Mouse (Mus musculus): ENCODE data around the gene Agfg1. TPM values are rescaled to one million over a fixed set of nuclear protein-coding genes. Genes with fewer than 3 reads are reported as not detected.
"Not testable (repeated sequence)": the region's sequence is repeated elsewhere in the genome, so short reads cannot be mapped to it uniquely, and the experiment has no call there.

Agfg1 gene
- total RNA-seq, 2 experiments from 2014 or later: 27.0 to 29.4 TPM

DNA sequence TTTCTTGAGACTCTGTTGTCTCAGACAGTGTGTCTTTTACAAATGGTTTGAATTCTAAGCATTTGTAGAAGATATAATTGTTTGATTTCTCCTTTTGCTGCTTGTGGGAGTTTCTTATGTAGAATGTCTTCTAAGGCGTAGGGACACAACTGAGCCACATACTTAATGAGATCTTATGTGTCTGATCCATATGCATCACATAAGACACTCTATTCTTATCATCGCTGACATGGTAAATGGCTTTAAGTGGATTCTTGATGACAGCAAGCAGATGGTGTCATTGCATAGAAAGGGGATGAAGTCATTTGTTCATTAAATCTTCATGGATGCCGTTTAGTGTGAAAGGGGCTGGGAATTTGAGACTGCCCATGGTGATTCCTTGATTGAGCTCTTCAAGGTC lies 66.6 kb downstream of the Agfg1 start:
- no peak for DNase-seq

DNA sequence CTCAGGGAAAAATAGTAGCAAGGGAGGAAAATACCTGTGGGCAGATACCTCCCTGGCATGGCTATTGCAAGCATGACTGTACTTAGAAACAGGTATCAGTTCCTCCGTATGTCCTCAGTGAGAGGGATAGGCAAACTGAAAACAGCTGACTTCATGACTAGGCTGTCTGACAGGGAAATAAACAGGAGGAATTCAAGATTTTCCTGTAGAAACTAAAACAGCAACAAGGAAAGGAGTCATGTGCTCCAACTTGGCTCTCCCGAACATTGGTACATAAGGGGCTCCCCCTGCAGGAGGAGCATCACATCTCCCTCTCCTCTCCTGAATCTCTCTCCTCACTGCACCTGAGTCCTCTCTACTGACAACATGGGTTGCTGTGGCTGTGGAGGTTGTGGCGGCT lies 73.7 kb downstream of the Agfg1 start, which contains the start of gene A030005L19Rik:
Gene A030005L19Rik (plus strand): TSS at position 301 of the 400 bp plus-strand sequence.
- no peak for DNase-seq

DNA sequence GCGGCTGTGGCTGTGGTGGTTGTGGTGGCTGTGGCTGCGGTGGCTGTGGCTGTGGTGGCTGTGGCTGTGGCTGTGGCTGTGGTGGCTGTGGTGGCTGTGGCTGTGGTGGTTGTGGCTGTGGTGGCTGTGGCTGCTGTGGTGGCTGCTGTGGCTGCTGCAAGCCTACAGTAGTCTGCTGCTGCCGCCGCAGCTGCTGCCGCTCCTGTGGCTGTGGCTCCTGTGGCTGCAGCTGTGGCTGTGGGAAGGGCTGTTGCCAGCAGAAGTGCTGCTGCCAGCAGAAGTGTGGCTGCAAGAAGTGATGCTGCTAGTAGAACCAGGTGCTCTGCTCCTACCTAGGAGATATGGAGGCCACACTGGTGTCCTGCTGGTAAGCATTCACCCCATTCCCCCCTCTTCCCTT lies 74.2 kb downstream of the Agfg1 start:
- not testable (repeated sequence) for DNase-seq

DNA sequence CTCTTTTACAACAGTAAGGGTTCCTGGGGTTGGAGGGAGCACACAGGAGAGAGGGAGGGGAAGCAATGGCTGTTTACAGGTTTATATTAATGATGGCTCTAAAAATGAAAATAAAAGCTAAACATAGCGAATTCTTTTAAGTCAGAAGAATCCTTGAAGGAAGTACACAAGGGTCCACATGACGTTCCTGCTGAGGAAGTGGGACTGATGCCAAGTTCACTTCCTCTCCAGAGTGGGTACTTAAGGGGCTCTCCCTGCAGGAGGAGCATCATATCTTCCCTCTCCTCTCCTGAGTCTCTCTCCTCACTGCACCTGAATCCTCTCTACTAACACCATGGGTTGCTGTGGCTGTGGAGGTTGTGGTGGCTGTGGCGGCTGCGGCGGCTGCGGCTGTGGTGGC lies 85.4 kb downstream of the Agfg1 start, which contains the start of gene A030014E15Rik:
Gene A030014E15Rik (plus strand): TSS at position 268 of the 400 bp plus-strand sequence.
- no peak for DNase-seq

DNA sequence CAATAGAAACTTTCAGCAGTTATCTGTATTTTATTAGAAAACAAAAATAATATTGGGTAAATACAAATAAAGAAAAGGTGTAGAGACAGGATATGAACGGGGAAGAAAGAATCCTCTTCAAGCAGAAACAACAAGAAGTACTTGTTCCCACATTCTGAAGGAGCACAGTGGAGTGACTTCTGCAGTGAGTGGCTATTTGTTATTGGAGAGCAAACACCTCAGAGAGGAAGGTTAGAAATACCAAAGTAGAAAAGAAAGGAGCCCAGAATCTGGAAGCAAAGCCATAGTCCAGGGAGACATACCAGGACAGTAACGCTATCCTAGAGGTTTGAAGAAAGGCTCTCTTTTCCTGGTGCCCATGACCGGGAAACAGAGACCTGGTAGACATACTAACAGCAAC lies 91.3 kb downstream of the Agfg1 start:
- not testable (repeated sequence) for DNase-seq

DNA sequence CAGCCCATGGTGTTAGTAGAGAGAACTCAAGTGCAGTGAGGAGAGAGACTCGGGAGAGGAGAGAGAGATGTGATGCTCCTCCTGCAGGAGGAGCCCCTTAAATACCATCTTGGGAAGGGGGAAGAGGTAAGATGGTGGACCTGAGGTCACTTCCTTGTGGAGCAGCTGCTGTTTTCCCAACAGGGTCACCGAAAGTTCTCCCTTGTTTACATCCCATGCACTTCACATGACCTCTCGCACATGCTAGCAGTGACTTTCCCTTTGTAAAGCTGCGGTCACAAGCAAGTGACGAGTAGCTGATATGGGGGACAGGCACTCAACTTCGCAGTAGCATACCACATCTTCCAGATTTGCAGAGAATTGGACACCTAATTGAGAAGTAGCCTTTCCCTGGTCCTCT lies 92.0 kb downstream of the Agfg1 start, which contains the start of gene Gm6217:
Gene Gm6217 (minus strand): TSS at position 74 of the 400 bp plus-strand sequence.
- DNase-seq: not testable (repeated sequence)

DNA sequence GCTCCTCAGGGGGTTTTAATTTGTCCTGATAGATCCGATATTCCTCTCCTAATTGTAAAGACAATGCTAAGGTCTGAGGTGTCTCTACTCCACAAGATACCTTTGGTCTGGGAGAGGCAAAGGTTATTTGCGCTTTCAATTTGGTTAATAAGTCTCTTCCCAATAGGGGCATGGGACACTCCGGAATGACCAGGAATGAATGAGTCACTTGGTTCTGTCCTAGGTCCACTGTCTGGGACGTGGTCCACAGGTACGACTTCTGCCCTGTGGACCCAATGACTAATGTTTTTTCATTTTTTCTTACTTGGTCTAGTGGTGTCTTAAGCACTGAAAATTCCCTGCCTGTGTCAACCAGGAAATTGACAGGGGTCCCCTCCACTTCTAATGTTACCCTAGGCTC lies 99.4 kb downstream of the Agfg1 start:
- DNase-seq: no peak

DNA sequence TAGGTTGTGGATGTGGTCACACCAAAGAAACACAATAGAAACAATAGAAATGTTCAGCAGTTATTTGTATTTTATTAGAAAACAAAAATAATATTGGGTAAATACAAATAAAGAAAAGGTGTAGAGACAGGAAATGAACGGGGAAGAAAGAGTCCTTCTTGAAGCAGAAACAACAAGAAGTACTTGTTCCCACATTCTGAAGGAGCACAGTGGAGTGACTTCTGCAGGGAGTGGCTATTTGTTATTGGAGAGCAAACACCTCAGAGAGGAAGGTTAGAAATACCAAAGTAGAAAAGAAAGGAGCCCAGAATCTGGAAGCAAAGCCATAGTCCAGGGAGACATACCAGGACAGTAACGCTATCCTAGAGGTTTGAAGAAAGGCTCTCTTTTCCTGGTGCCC lies 103.2 kb downstream of the Agfg1 start:
- DNase-seq: not testable (repeated sequence)

DNA sequence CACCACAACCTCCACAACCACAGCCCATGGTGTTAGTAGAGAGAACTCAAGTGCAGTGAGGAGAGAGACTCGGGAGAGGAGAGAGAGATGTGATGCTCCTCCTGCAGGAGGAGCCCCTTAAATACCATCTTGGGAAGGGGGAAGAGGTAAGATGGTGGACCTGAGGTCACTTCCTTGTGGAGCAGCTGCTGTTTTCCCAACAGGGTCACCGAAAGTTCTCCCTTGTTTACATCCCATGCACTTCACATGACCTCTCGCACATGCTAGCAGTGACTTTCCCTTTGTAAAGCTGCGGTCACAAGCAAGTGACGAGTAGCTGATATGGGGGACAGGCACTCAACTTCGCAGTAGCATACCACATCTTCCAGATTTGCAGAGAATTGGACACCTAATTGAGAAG lies 104.0 kb downstream of the Agfg1 start, which contains the start of gene A030003K21Rik:
Gene A030003K21Rik (minus strand): TSS at position 94 of the 400 bp plus-strand sequence.
- not testable (repeated sequence) for DNase-seq

DNA sequence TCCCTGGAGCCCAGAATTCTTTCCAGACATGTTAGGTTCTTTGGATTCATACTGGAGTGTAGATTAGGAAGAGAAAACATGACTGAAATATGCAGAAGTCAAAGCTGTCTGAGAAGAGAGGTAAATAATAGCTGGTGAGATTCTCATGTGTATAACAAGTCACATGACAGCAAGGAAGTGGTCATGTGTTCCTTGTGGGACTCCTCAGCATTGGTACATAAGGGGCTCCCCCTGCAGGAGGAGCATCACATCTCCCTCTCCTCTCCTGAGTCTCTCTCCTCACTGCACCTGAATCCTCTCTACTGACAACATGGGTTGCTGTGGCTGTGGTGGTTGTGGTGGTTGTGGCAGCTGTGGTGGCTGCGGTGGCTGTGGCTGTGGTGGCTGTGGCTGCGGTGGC lies 106.7 kb downstream of the Agfg1 start:
- DNase-seq: not testable (repeated sequence)

DNA sequence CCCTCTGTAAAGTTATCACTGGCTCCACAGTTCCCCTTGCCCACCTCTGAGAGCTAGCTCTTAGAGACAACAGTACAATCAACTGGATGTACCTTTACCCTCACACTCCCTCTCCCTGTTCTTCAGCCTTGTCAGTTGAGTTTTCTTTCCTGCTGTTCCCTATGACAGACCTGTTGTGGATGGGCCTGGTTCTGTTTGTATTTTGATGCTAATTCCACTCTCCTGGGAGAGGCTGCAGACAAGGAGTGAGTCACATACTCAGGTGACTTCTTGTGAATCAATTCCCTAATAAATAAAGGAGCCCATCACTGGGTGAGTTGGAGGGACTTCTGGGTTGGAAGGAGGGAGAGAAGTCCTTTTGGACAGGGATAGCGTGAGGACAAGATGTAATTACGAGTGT lies 109.3 kb downstream of the Agfg1 start:
- no peak for DNase-seq

Small RNA genes lying within 50 kb of the gene (microRNA-seq; reads per million reads assigned to microRNA genes)
- 0.25 to 0.64 reads per million in 2 experiments for gene Gm22396

Other genes with a start within 250 kb of the Agfg1 start
- gene Mff, start 114.6 kb upstream of the Agfg1 start, total RNA-seq (2021): 100 to 1,000 TPM; 128 to 136 TPM
- gene Tm4sf20, start 71.0 kb upstream of the Agfg1 start, total RNA-seq (2021): not detected
- not detected for gene Gm47791, start 68.2 kb upstream of the Agfg1 start, total RNA-seq (2021)
- gene A030005L19Rik, start 73.8 kb downstream of the Agfg1 start, total RNA-seq (2021): under 1 TPM in 1 of 2 experiments, not detected in 1; 0.31 TPM
- not detected for gene A030014E15Rik, start 85.4 kb downstream of the Agfg1 start, total RNA-seq (2021)
- gene Gm6217, start 91.9 kb downstream of the Agfg1 start, total RNA-seq (2021): not detected
- not detected for gene A030003K21Rik, start 103.9 kb downstream of the Agfg1 start, total RNA-seq (2021)
- gene Gm7544, start 116.5 kb downstream of the Agfg1 start, total RNA-seq (2021): not detected
- gene Gm47955, start 120.8 kb downstream of the Agfg1 start, total RNA-seq (2021): not detected
- gene Gm47959, start 161.1 kb downstream of the Agfg1 start, total RNA-seq (2021): not detected
- gene Slc19a3, start 199.0 kb downstream of the Agfg1 start, total RNA-seq (2021): under 1 TPM in 1 of 2 experiments, not detected in 1; 0.16 TPM
- not detected for gene Krtap28-10, start 203.0 kb downstream of the Agfg1 start, total RNA-seq (2021)
- not detected for gene Gm47969, start 205.4 kb downstream of the Agfg1 start, total RNA-seq (2021)
- not detected for gene A030005K14Rik, start 219.9 kb downstream of the Agfg1 start, total RNA-seq (2021)
- not detected for gene Krtap28-13, start 221.4 kb downstream of the Agfg1 start, total RNA-seq (2021)

Measured in gastrocnemius, postnatal 10 days (tissue).